Mouse (Mus musculus) layer of hippocampus, postnatal 36 days (tissue): ENCODE results near the gene Cactin. TPM values are rescaled to one million over a fixed set of nuclear protein-coding genes. Genes with fewer than 3 reads are reported as not detected.

Experiments
- DNase-seq, 2 experiments: peaks; one replicate each; pipeline ENCODE4 v3.0.0; 2022
- total RNA-seq, 2 experiments: library from RNA; stranded (reverse); gene quantifications; 2 replicates each; pipeline ENCODE4 v1.2.3; 2021

The Cactin gene
- total RNA-seq, 2 experiments from 2014 or later, result 28.9 to 30.1 TPM

GRCm38 (mm10) chr10:81319330-81319699 is 1.6 kb upstream of the Cactin start:
- no peak for DNase-seq

GRCm38 (mm10) chr10:81319741-81320549 is 958 bp upstream of the Cactin start:
- no peak for DNase-seq

- no peak for DNase-seq
These were observed 533 bp downstream of the Cactin start for GRCm38 (mm10) chr10:81321436-81321835.

GRCm38 (mm10) chr10:81322444-81322843 is 1.5 kb downstream of the Cactin start:
- DNase-seq, result no peak

- DNase-seq, result no peak
These were observed 2.4 kb downstream of the Cactin start for GRCm38 (mm10) chr10:81323141-81323775.

GRCm38 (mm10) chr10:81323791-81324530 is 3.1 kb downstream of the Cactin start:
- DNase-seq, result no peak

GRCm38 (mm10) chr10:81325176-81325575 is 4.3 kb downstream of the Cactin start:
- no peak for DNase-seq

- no peak for DNase-seq
These were observed 4.9 kb downstream of the Cactin start for GRCm38 (mm10) chr10:81325781-81326180.

- no peak for DNase-seq
These were observed 6.0 kb downstream of the Cactin start for GRCm38 (mm10) chr10:81326858-81327257.

GRCm38 (mm10) chr10:81327959-81328358 is 7.1 kb downstream of the Cactin start:
- no peak for DNase-seq

GRCm38 (mm10) chr10:81328386-81328785 is 7.5 kb downstream of the Cactin start, which contains the start of gene Tbxa2r:
Gene Tbxa2r, plus strand, starts transcription at chr10:81328731.
- DNase-seq, result no peak

- no peak for DNase-seq
These were observed 8.5 kb downstream of the Cactin start for GRCm38 (mm10) chr10:81329194-81329975.

GRCm38 (mm10) chr10:81330007-81330406 is 9.1 kb downstream of the Cactin start:
- no peak for DNase-seq

GRCm38 (mm10) chr10:81332277-81332676 is 11.4 kb downstream of the Cactin start:
- DNase-seq, result no peak

GRCm38 (mm10) chr10:81334324-81334723 is 13.4 kb downstream of the Cactin start:
- DNase-seq, result no peak

- DNase-seq, result no peak
These were observed 14.8 kb downstream of the Cactin start for GRCm38 (mm10) chr10:81335393-81336340.

- no peak for DNase-seq
These were observed 15.7 kb downstream of the Cactin start for GRCm38 (mm10) chr10:81336558-81336957.

GRCm38 (mm10) chr10:81340551-81341332 is 19.8 kb downstream of the Cactin start:
- DNase-seq, result no peak

GRCm38 (mm10) chr10:81341333-81341949 is 20.5 kb downstream of the Cactin start:
- DNase-seq, result no peak
